Mouse (Mus musculus) lung, adult 2 months (tissue): ENCODE data around the gene Fkbp5.

Experiments
- CTCF ChIP-seq: fragments of 200-500 bp; IDR thresholded peaks from 2 replicates; pipeline ENCODE4 v1.5.1; 2011; ENCODE audit warnings: mild to moderate bottlenecking, low read length, control low read depth; ENCODE audit not compliant: insufficient read depth
- POLR2A ChIP-seq: fragments of 200-500 bp; IDR thresholded peaks from 2 replicates; pipeline ENCODE4 v1.6.1; 2011; ENCODE audit warnings: low read depth, mild to moderate bottlenecking, control low read depth, low read length, borderline replicate concordance; ENCODE audit errors: extremely low read depth

GRCm38 (mm10) chr17:28505591-28505990 is 11.7 kb downstream of the Fkbp5 start:
- TF ChIP-seq CTCF (no peak), POLR2A (no peak)
